Mouse (Mus musculus): ENCODE data around the gene Ldlrad3. TPM values are rescaled to one million over a fixed set of nuclear protein-coding genes. Genes with fewer than 3 reads are reported as not detected.

Ldlrad3 gene
- polyA plus RNA-seq, 1 experiment from 2014 or later: 48.7 TPM

- Histone ChIP-seq H3K9me3 (ENCODE audit: control insufficient read depth, low read length) (no peaks in the 10 kb centered on the region), H3K27me3 (ENCODE audit: control insufficient read depth, insufficient read depth, low read length) (no peaks in the 10 kb centered on the region), H3K36me3 (ENCODE audit: control insufficient read depth, insufficient read depth, low read length) (no peaks in the 10 kb centered on the region), H3K4me1 (replicated peaks; ENCODE audit: control insufficient read depth, insufficient read depth, low read length) (no peaks in the 10 kb centered on the region), H3K4me2 (replicated peaks; ENCODE audit: low read depth, low read length) (no peak overlapping the region), H3K27ac (ENCODE audit: low read depth, low read length) (no peak overlapping the region), H3K9ac (ENCODE audit: low read depth, low read length) (no peak overlapping the region), H3K4me3 (ENCODE audit: low read depth, low read length) (no peak overlapping the region)
- DNase-seq (ENCODE audit: low spot score) (no peak), ATAC-seq (ENCODE audit: low FRiP score) (no peak)
- 98% methylated on average over 1 of the region's 1 CpGs for WGBS
Measured at GRCm38 (mm10) chr2:102216817-102217216, 30.6 kb upstream of the Ldlrad3 start.

- no peak for DNase-seq (ENCODE audit: low spot score)
- no peak overlapping the region for H3K27ac ChIP-seq (ENCODE audit: low read depth, low read length)
Measured at GRCm38 (mm10) chr2:102212096-102212495, 25.9 kb upstream of the Ldlrad3 start.

GRCm38 (mm10) chr2:102205672-102206399 lies 19.7 kb upstream of the Ldlrad3 start:
- DNase-seq (ENCODE audit: low spot score): peak; percentile 26
- no peak for ATAC-seq (ENCODE audit: low FRiP score)
- H3K9ac ChIP-seq (ENCODE audit: low read depth, low read length): no peak overlapping the region
- no peaks in the 10 kb centered on the region for H3K9me3 ChIP-seq (ENCODE audit: control insufficient read depth, low read length)
- no peak overlapping the region for H3K4me3 ChIP-seq (ENCODE audit: low read depth, low read length)
- WGBS: 10% methylated on average over 14 of the region's 14 CpGs
- no peaks in the 10 kb centered on the region for H3K4me1 ChIP-seq (replicated peaks; ENCODE audit: control insufficient read depth, insufficient read depth, low read length)
- H3K27ac ChIP-seq (ENCODE audit: low read depth, low read length): no peak overlapping the region
- no peaks in the 10 kb centered on the region for H3K27me3 ChIP-seq (ENCODE audit: control insufficient read depth, insufficient read depth, low read length)
- no peaks in the 10 kb centered on the region for H3K36me3 ChIP-seq (ENCODE audit: control insufficient read depth, insufficient read depth, low read length)
- H3K4me2 ChIP-seq (replicated peaks; ENCODE audit: low read depth, low read length): no peak overlapping the region; the same call in 1 of the 2 replicates

More at GRCm38 (mm10) chr2:102212096-102212495, 25.9 kb upstream of the Ldlrad3 start:
- no peak overlapping the region for H3K4me2 ChIP-seq (replicated peaks; ENCODE audit: low read depth, low read length)
- no peaks in the 10 kb centered on the region for H3K4me1 ChIP-seq (replicated peaks; ENCODE audit: control insufficient read depth, insufficient read depth, low read length)
- no peak overlapping the region for H3K9ac ChIP-seq (ENCODE audit: low read depth, low read length)
- no peaks in the 10 kb centered on the region for H3K27me3 ChIP-seq (ENCODE audit: control insufficient read depth, insufficient read depth, low read length)
- ATAC-seq (ENCODE audit: low FRiP score): no peak
- no peaks in the 10 kb centered on the region for H3K9me3 ChIP-seq (ENCODE audit: control insufficient read depth, low read length)
- WGBS: 21% methylated on average over 4 of the region's 4 CpGs
- no peak overlapping the region for H3K4me3 ChIP-seq (ENCODE audit: low read depth, low read length)
- H3K36me3 ChIP-seq (ENCODE audit: control insufficient read depth, insufficient read depth, low read length): no peaks in the 10 kb centered on the region

DNA sequence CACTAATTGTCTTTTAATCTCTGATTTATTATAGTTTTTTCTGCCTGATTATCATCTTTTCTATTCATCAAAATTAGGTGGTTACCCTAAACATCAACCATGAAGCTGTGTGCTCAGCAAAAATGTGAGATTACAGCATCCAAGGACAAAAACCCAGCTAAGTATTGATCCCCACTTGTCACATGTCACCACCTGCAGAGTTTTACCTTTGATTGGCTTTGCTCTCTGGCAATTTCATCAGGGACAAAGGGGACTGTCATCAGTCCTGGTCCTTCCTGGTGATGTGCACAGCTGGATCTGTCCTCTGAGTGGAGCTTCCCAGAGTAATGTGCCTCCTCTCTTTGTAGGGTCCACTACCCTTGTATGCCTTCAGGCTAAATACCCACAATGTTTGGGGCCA lies 17.3 kb upstream of the Ldlrad3 start:
- H3K27ac ChIP-seq (ENCODE audit: low read depth, low read length): no peak overlapping the region
- DNase-seq (ENCODE audit: low spot score) (no peak), ATAC-seq (ENCODE audit: low FRiP score) (no peak)
- H3K36me3 ChIP-seq (ENCODE audit: control insufficient read depth, insufficient read depth, low read length): no peaks in the 10 kb centered on the region
- H3K9me3 ChIP-seq (ENCODE audit: control insufficient read depth, low read length): no peaks in the 10 kb centered on the region
- H3K4me2 ChIP-seq (replicated peaks; ENCODE audit: low read depth, low read length): no peak overlapping the region
- no peak overlapping the region for H3K9ac ChIP-seq (ENCODE audit: low read depth, low read length)
- H3K4me3 ChIP-seq (ENCODE audit: low read depth, low read length): no peak overlapping the region
- H3K4me1 ChIP-seq (replicated peaks; ENCODE audit: control insufficient read depth, insufficient read depth, low read length): no peaks in the 10 kb centered on the region
- no peaks in the 10 kb centered on the region for H3K27me3 ChIP-seq (ENCODE audit: control insufficient read depth, insufficient read depth, low read length)

DNA sequence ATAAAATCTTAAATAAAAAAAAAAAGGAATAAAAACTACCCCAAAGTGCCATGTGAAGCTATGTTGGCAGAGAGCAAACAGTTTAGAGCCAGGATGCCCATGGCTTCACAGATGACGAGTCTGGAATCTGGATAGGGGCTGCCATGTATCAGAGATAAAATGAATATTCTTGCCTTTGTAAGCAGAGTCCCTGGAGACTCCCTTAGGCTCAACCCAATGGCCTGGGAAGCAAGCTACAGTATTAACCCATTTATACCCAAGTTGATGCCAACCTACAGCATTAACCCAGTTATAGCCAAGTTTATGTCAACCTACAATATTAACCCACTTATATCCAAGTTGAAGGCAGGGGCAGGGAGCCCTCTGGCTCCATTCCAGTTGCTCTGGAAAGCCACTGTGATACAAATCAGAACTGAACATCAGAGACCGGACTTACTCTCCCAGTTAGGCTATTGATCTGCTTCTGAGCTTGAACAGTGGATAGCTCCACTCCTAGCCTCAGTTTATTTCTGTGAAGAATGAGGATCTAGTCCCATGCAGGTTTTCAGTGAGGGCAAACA lies 16.1 kb upstream of the Ldlrad3 start:
- Histone ChIP-seq H3K4me3 (ENCODE audit: low read depth, low read length) (no peak overlapping the region), H3K36me3 (ENCODE audit: control insufficient read depth, insufficient read depth, low read length) (no peaks in the 10 kb centered on the region), H3K27me3 (ENCODE audit: control insufficient read depth, insufficient read depth, low read length) (no peaks in the 10 kb centered on the region), H3K9ac (ENCODE audit: low read depth, low read length) (no peak overlapping the region), H3K4me1 (replicated peaks; ENCODE audit: control insufficient read depth, insufficient read depth, low read length) (no peaks in the 10 kb centered on the region), H3K9me3 (ENCODE audit: control insufficient read depth, low read length) (no peaks in the 10 kb centered on the region), H3K27ac (ENCODE audit: low read depth, low read length) (no peak overlapping the region), H3K4me2 (replicated peaks; ENCODE audit: low read depth, low read length) (no peak overlapping the region)
- ATAC-seq (ENCODE audit: low FRiP score): no peak
- 68% methylated on average over 2 of the region's 2 CpGs for WGBS
- no peak for DNase-seq (ENCODE audit: low spot score)

GRCm38 (mm10) chr2:102201198-102201948 lies 15.2 kb upstream of the Ldlrad3 start:
- no peak overlapping the region for H3K27ac ChIP-seq (ENCODE audit: low read depth, low read length)
- ATAC-seq (ENCODE audit: low FRiP score): no peak
- no peaks in the 10 kb centered on the region for H3K9me3 ChIP-seq (ENCODE audit: control insufficient read depth, low read length)
- WGBS: 81% methylated on average over 12 of the region's 14 CpGs
- H3K27me3 ChIP-seq (ENCODE audit: control insufficient read depth, insufficient read depth, low read length): no peaks in the 10 kb centered on the region
- no peaks in the 10 kb centered on the region for H3K4me1 ChIP-seq (replicated peaks; ENCODE audit: control insufficient read depth, insufficient read depth, low read length)
- DNase-seq (ENCODE audit: low spot score): no peak
- H3K9ac ChIP-seq (ENCODE audit: low read depth, low read length): no peak overlapping the region
- H3K4me3 ChIP-seq (ENCODE audit: low read depth, low read length): no peak overlapping the region
- no peak overlapping the region for H3K4me2 ChIP-seq (replicated peaks; ENCODE audit: low read depth, low read length)
- H3K36me3 ChIP-seq (ENCODE audit: control insufficient read depth, insufficient read depth, low read length): no peaks in the 10 kb centered on the region

DNA sequence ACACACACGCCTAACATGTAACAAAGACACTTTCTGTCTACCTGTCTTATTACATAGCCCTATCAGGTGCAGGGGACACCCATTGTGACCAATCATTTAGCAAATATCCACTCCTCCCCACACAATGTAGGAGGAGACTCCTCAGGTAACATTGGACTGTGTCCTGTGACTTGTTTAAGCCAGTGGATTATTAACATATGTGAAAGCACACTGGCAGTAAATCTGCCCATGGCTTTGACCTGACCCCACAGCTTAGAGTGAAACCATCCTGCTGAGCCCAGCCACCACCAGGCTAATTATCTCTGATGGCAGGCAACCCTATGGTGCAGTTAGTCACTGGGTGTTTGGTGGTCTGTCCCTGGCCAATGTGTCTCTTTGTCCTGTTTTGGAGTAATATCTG lies 11.1 kb upstream of the Ldlrad3 start:
- H3K4me1 ChIP-seq (replicated peaks; ENCODE audit: control insufficient read depth, insufficient read depth, low read length): no peaks in the 10 kb centered on the region
- H3K9me3 ChIP-seq (ENCODE audit: control insufficient read depth, low read length): no peaks in the 10 kb centered on the region
- no peak overlapping the region for H3K27ac ChIP-seq (ENCODE audit: low read depth, low read length)
- H3K9ac ChIP-seq (ENCODE audit: low read depth, low read length): no peak overlapping the region
- no peaks in the 10 kb centered on the region for H3K27me3 ChIP-seq (ENCODE audit: control insufficient read depth, insufficient read depth, low read length)
- ATAC-seq (ENCODE audit: low FRiP score) (no peak), DNase-seq (ENCODE audit: low spot score) (no peak)
- no peak overlapping the region for H3K4me2 ChIP-seq (replicated peaks; ENCODE audit: low read depth, low read length)
- WGBS: 91% methylated on average over 1 of the region's 1 CpGs
- H3K4me3 ChIP-seq (ENCODE audit: low read depth, low read length): no peak overlapping the region
- H3K36me3 ChIP-seq (ENCODE audit: control insufficient read depth, insufficient read depth, low read length): no peaks in the 10 kb centered on the region

GRCm38 (mm10) chr2:102196709-102197108 lies 10.5 kb upstream of the Ldlrad3 start:
- H3K36me3 ChIP-seq (ENCODE audit: control insufficient read depth, insufficient read depth, low read length): no peaks in the 10 kb centered on the region
- no peak overlapping the region for H3K4me2 ChIP-seq (replicated peaks; ENCODE audit: low read depth, low read length)
- DNase-seq (ENCODE audit: low spot score): no peak
- no peak overlapping the region for H3K27ac ChIP-seq (ENCODE audit: low read depth, low read length)
- no peak for ATAC-seq (ENCODE audit: low FRiP score)
- no peaks in the 10 kb centered on the region for H3K4me1 ChIP-seq (replicated peaks; ENCODE audit: control insufficient read depth, insufficient read depth, low read length)
- H3K27me3 ChIP-seq (ENCODE audit: control insufficient read depth, insufficient read depth, low read length): no peaks in the 10 kb centered on the region
- WGBS: 74% methylated on average over 8 of the region's 8 CpGs
- H3K9ac ChIP-seq (ENCODE audit: low read depth, low read length): no peak overlapping the region
- H3K4me3 ChIP-seq (ENCODE audit: low read depth, low read length): no peak overlapping the region
- no peaks in the 10 kb centered on the region for H3K9me3 ChIP-seq (ENCODE audit: control insufficient read depth, low read length)

Measured in hindbrain, embryonic 11.5 days (tissue).